Mouse (Mus musculus): Measurements from ENCODE around the gene Mitf. TPM values are rescaled to one million over a fixed set of nuclear protein-coding genes. Genes with fewer than 3 reads are reported as not detected.

The Mitf gene
- polyA plus RNA-seq, 1 experiment from 2014 or later = 3.7 TPM

DNA sequence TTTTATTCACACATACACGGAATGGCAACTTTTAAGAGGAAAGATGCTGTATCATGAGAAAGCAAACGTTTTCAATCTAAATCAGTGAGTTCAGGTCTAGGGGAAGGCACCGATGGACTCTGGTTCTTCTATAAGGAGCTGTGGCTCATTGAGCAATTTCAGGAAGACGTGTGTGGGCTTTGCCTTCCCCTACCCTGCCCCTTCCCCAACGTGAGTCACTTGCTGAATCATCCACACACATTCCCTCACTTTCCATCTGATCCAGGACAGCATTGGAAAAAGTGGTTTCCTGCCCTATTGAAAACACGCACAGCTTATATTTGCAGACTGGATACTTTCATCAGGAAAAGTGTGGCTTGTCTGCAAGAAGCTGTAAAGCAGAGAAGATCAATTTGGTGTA is 11.3 kb downstream of the Mitf start:
- H3K4me2 ChIP-seq (replicated peaks; ENCODE audit: low read depth, low read length) = no peak overlapping the region
- ATAC-seq (no peak), DNase-seq (ENCODE audit: low spot score) (peak; percentile 48)
- TF ChIP-seq EP300 (IDR thresholded peaks at IDR 0.05) = no peak
- no peak for TF ChIP-seq CTCF (IDR thresholded peaks at IDR 0.05)
- H3K4me1 ChIP-seq (ENCODE audit: insufficient read depth, low read depth, low read length) = no peaks in the 10 kb centered on the region
- no peak overlapping the region for H3K27ac ChIP-seq (ENCODE audit: low read length)
- H3K36me3 ChIP-seq (ENCODE audit: insufficient read depth, low read length) = no peaks in the 10 kb centered on the region
- no peak overlapping the region for H3K9ac ChIP-seq (replicated peaks; ENCODE audit: low read depth)
- no peaks in the 10 kb centered on the region for H3K27me3 ChIP-seq (replicated peaks; ENCODE audit: insufficient read depth, low read length)
- no peaks in the 10 kb centered on the region for H3K9me3 ChIP-seq (ENCODE audit: low read length)
- WGBS = 39% methylated on average over 6 of the region's 6 CpGs
- H3K4me3 ChIP-seq (ENCODE audit: low read depth, low read length) = no peak overlapping the region

- WGBS = 44% methylated on average over 5 of the region's 5 CpGs
- H3K27me3 ChIP-seq (replicated peaks; ENCODE audit: insufficient read depth, low read length) = no peaks in the 10 kb centered on the region
- no peaks in the 10 kb centered on the region for H3K4me1 ChIP-seq (ENCODE audit: insufficient read depth, low read depth, low read length)
- H3K27ac ChIP-seq (ENCODE audit: low read length) = no peak overlapping the region
- H3K36me3 ChIP-seq (ENCODE audit: insufficient read depth, low read length) = no peaks in the 10 kb centered on the region
- ATAC-seq = peak; percentile 38
- no peak overlapping the region for H3K4me2 ChIP-seq (replicated peaks; ENCODE audit: low read depth, low read length)
- DNase-seq (ENCODE audit: low spot score) = no peak
- TF ChIP-seq CTCF (IDR thresholded peaks at IDR 0.05) (no peak), EP300 (IDR thresholded peaks at IDR 0.05) (no peak)
- H3K4me3 ChIP-seq (ENCODE audit: low read depth, low read length) = no peak overlapping the region
- H3K9ac ChIP-seq (replicated peaks; ENCODE audit: low read depth) = no peak overlapping the region
- H3K9me3 ChIP-seq (ENCODE audit: low read length) = no peaks in the 10 kb centered on the region
Observed at GRCm38 (mm10) chr6:97818948-97819347, 12.1 kb downstream of the Mitf start.

DNA sequence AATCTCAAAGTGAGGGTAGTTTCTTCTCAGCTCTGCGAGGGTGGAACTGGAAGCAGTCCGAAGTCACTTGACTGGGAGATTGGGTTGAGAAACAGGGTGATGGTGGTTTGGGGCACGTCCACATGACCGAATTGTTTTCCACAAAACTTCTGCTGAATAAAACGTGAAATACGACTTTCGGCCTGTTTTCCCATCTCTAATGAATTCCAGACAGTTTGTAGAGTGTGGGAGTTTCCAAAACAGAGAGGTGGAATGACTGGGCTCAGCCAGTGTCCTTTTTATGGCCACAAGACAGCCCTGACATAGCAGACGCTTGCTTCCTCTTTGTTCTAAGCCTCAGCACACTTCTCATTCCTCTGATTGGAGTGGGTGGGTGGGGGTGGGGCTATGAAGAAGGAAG is 13.7 kb downstream of the Mitf start:
- H3K4me3 ChIP-seq (ENCODE audit: low read depth, low read length) = no peak overlapping the region
- no peaks in the 10 kb centered on the region for H3K36me3 ChIP-seq (ENCODE audit: insufficient read depth, low read length)
- ATAC-seq (peak; percentile 38; the same call in 1 of the 2 replicates), DNase-seq (ENCODE audit: low spot score) (no peak)
- H3K27ac ChIP-seq (ENCODE audit: low read length) = no peak overlapping the region
- TF ChIP-seq CTCF (IDR thresholded peaks at IDR 0.05) (no peak), EP300 (IDR thresholded peaks at IDR 0.05) (no peak)
- no peaks in the 10 kb centered on the region for H3K27me3 ChIP-seq (replicated peaks; ENCODE audit: insufficient read depth, low read length)
- H3K4me2 ChIP-seq (replicated peaks; ENCODE audit: low read depth, low read length) = no peak overlapping the region
- 77% methylated on average over 8 of the region's 8 CpGs for WGBS
- H3K9ac ChIP-seq (replicated peaks; ENCODE audit: low read depth) = no peak overlapping the region
- no peaks in the 10 kb centered on the region for H3K4me1 ChIP-seq (ENCODE audit: insufficient read depth, low read depth, low read length)
- H3K9me3 ChIP-seq (ENCODE audit: low read length) = no peaks in the 10 kb centered on the region

- Histone ChIP-seq H3K9ac (replicated peaks; ENCODE audit: low read depth) (no peak overlapping the region), H3K27ac (ENCODE audit: low read length) (no peak overlapping the region), H3K36me3 (ENCODE audit: insufficient read depth, low read length) (no peaks in the 10 kb centered on the region), H3K4me1 (ENCODE audit: insufficient read depth, low read depth, low read length) (no peaks in the 10 kb centered on the region), H3K27me3 (replicated peaks; ENCODE audit: insufficient read depth, low read length) (no peaks in the 10 kb centered on the region), H3K4me2 (replicated peaks; ENCODE audit: low read depth, low read length) (no peak overlapping the region), H3K4me3 (ENCODE audit: low read depth, low read length) (no peak overlapping the region), H3K9me3 (ENCODE audit: low read length) (no peaks in the 10 kb centered on the region)
- TF ChIP-seq EP300 (IDR thresholded peaks at IDR 0.05) = no peak
- no peak for TF ChIP-seq CTCF (IDR thresholded peaks at IDR 0.05)
- no peak for ATAC-seq
- DNase-seq (ENCODE audit: low spot score) = no peak
- WGBS = 81% methylated on average over 7 of the region's 7 CpGs
Observed at GRCm38 (mm10) chr6:97821811-97822210, 15.0 kb downstream of the Mitf start.

GRCm38 (mm10) chr6:97826642-97827275 is 19.9 kb downstream of the Mitf start:
- DNase-seq (ENCODE audit: low spot score) (peak; percentile 67), ATAC-seq (peak; percentile 50; the same call in 1 of the 2 replicates)
- 71% methylated on average over 7 of the region's 7 CpGs for WGBS
- H3K9me3 ChIP-seq (ENCODE audit: low read length) = no peaks in the 10 kb centered on the region
- no peak for TF ChIP-seq CTCF (IDR thresholded peaks at IDR 0.05)
- TF ChIP-seq EP300 (IDR thresholded peaks at IDR 0.05) = peak; percentile 61
- H3K4me3 ChIP-seq (ENCODE audit: low read depth, low read length) = no peak overlapping the region
- no peak overlapping the region for H3K4me2 ChIP-seq (replicated peaks; ENCODE audit: low read depth, low read length)
- H3K4me1 ChIP-seq (ENCODE audit: insufficient read depth, low read depth, low read length) = 0 out of 2 replicates have a peak, but pooled peaks cover 3% of the 10 kb centered on the region
- H3K27ac ChIP-seq (ENCODE audit: low read length) = no peak overlapping the region
- H3K27me3 ChIP-seq (replicated peaks; ENCODE audit: insufficient read depth, low read length) = no peaks in the 10 kb centered on the region
- no peaks in the 10 kb centered on the region for H3K36me3 ChIP-seq (ENCODE audit: insufficient read depth, low read length)
- no peak overlapping the region for H3K9ac ChIP-seq (replicated peaks; ENCODE audit: low read depth)

- Histone ChIP-seq H3K27me3 (replicated peaks; ENCODE audit: insufficient read depth, low read length) (no peaks in the 10 kb centered on the region), H3K4me3 (ENCODE audit: low read depth, low read length) (no peak overlapping the region), H3K4me2 (replicated peaks; ENCODE audit: low read depth, low read length) (no peak overlapping the region), H3K27ac (ENCODE audit: low read length) (no peak overlapping the region), H3K36me3 (ENCODE audit: insufficient read depth, low read length) (no peaks in the 10 kb centered on the region), H3K9ac (replicated peaks; ENCODE audit: low read depth) (no peak overlapping the region), H3K4me1 (ENCODE audit: insufficient read depth, low read depth, low read length) (0 out of 2 replicates have a peak, but pooled peaks cover 3% of the 10 kb centered on the region), H3K9me3 (ENCODE audit: low read length) (no peaks in the 10 kb centered on the region)
- no peak for TF ChIP-seq CTCF (IDR thresholded peaks at IDR 0.05)
- no peak for TF ChIP-seq EP300 (IDR thresholded peaks at IDR 0.05)
- ATAC-seq (no peak), DNase-seq (ENCODE audit: low spot score) (no peak)
- WGBS = 63% methylated on average over 3 of the region's 3 CpGs
Observed at GRCm38 (mm10) chr6:97828021-97828420, 21.2 kb downstream of the Mitf start.

All from lung, postnatal 0 days (tissue).